Mouse (Mus musculus) hindbrain, embryonic 14.5 days (tissue): ENCODE measurements at regions not wholly inside any gene's neighbourhood (a gene's known extent, or its start where the extent isn't known, plus 50 kb on each side); places are given as distances from the start of the nearest gene placed in this dataset.

Experiments
- ATAC-seq: fragments of 200-750 bp; cut with Nextera tagmentation; 2 replicates; pipeline ENCODE4 v1.8.0; 2017; ENCODE audit warnings: moderate number of reproducible peaks, mild to moderate bottlenecking, moderate TSS enrichment, moderate library complexity; ENCODE audit not compliant: low FRiP score
- DNase-seq: peaks from one replicate; pipeline ENCODE4 v3.0.0-alpha.2; 2015; ENCODE audit warnings: low spot score
- H3K27ac ChIP-seq: fragments of 300-500 bp; sonication (generic); 2 replicates; pipeline ENCODE4 v1.5.1; 2014; ENCODE audit warnings: mild to moderate bottlenecking, moderate library complexity
- H3K27me3 ChIP-seq: fragments of 300-500 bp; sonication (generic); 2 replicates; pipeline ENCODE4 v1.6.1; 2014; ENCODE audit warnings: mild to moderate bottlenecking, low read length, mixed read lengths; ENCODE audit not compliant: control insufficient read depth, insufficient read depth
- H3K36me3 ChIP-seq: fragments of 300-500 bp; sonication (generic); replicated peaks from 2 replicates; pipeline ENCODE4 v1.6.1; 2014; ENCODE audit not compliant: control insufficient read depth, insufficient read depth
- H3K4me1 ChIP-seq: fragments of 300-500 bp; sonication (generic); replicated peaks from 2 replicates; pipeline ENCODE4 v1.6.1; 2014; ENCODE audit warnings: antibody characterized with exemption, low read length, mixed read lengths; ENCODE audit not compliant: control insufficient read depth, insufficient read depth
- H3K4me2 ChIP-seq: fragments of 300-500 bp; sonication (generic); replicated peaks from 2 replicates; pipeline ENCODE4 v1.6.1; 2014; ENCODE audit warnings: mild to moderate bottlenecking, moderate library complexity
- H3K4me3 ChIP-seq: fragments of 300-500 bp; sonication (generic); replicated peaks from 2 replicates; pipeline ENCODE4 v1.5.1; 2014; ENCODE audit warnings: mild to moderate bottlenecking, low read length
- H3K9ac ChIP-seq: fragments of 300-500 bp; sonication (generic); 2 replicates; pipeline ENCODE4 v1.6.1; 2014
- H3K9me3 ChIP-seq: fragments of 300-500 bp; sonication (generic); 2 replicates; pipeline ENCODE4 v1.6.1; 2016; ENCODE audit warnings: low read length; ENCODE audit not compliant: control insufficient read depth
- WGBS: fragments of 180-500 bp; shearing (Covaris S2); extraction: QIAGEN DNeasy Blood & Tissue Kit; methylation state at CpG from one replicate; pipeline ENCODE4 v1.1.7; 2014; 5-methylcytosine and 5-hydroxymethylcytosine counted together

DNA sequence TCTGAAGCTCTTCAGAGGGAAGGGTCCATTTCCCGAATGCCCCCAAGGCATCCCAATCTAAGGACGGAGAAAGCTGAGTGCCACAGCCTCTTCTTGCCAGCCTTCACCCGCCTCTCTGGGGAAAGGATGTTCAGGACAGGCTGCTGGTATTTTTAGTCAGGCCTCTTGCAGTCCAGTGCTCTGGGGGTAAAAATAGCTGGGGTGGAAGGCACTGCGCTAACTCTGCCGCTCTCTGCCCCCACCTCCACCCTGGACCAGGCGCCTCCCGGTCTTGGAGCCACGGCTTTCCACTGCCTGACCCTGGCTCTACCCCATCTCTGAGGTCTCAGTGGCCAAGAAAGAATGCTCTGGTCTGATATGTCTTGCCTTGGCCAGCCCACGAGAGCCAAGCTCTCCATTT, 128.9 kb downstream of the Vegfa start:
- Histone ChIP-seq H3K9me3 (0 out of 2 replicates have a peak, but pooled peaks cover 5% of the 10 kb centered on the region), H3K27me3 (no peaks in the 10 kb centered on the region), H3K4me1 (no peaks in the 10 kb centered on the region), H3K9ac (no peak overlapping the region), H3K4me2 (no peak overlapping the region), H3K27ac (no peak overlapping the region), H3K36me3 (no peaks in the 10 kb centered on the region), H3K4me3 (no peak overlapping the region)
- no peak for ATAC-seq
- no peak for DNase-seq
- WGBS = 95% methylated on average over 9 of the region's 9 CpGs

DNA sequence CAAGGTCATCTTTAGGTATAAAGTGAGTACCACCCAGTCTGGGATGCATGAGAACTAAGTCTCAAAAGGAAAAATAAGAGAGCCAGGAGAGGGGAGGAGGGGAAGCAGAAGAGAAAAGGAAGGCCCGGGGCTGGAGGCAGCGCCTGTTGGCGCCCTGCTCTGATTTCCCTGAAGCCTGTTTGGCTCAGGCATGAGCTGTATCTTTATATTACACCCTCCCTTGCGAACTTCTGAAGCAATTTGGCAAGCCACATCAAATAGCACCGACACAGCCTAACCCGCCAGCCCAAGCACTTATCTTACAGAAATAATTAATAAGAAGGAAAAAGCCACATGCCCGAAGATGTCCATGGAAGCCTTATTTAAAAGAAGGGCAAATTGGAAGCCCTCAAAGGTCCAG, 129.5 kb downstream of the Vegfa start:
- Histone ChIP-seq H3K36me3 (no peaks in the 10 kb centered on the region), H3K9me3 (0 out of 2 replicates have a peak, but pooled peaks cover 5% of the 10 kb centered on the region), H3K27ac (no peak overlapping the region), H3K4me1 (no peaks in the 10 kb centered on the region), H3K4me3 (no peak overlapping the region), H3K27me3 (no peaks in the 10 kb centered on the region), H3K4me2 (no peak overlapping the region), H3K9ac (no peak overlapping the region)
- ATAC-seq (no peak), DNase-seq (no peak)
- 93% methylated on average over 7 of the region's 7 CpGs for WGBS

DNA sequence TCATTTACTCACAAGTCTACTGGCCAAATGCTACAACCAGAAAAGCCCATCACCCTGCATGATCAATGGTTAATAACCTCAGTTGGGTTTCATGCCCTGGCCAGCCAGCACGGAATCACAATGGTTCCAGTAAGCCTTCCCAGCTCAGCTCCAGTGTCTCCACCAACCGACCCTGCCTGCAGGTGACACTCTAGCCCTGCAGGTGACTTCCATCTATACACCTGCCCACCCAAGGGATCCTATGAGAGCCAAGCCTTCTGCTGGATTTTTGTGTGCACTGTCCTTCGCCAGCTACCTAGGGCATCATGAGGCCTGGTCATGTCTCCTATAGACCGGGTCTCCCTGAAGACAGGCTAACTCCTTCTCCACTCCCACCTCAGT, 135.3 kb downstream of the Vegfa start:
- H3K27ac ChIP-seq = peak overlapping the region; percentile 56; the same call in 1 of the 2 replicates
- ATAC-seq (no peak), DNase-seq (no peak)
- H3K4me2 ChIP-seq = no peak overlapping the region
- H3K27me3 ChIP-seq = no peaks in the 10 kb centered on the region
- H3K4me3 ChIP-seq = no peak overlapping the region
- H3K9ac ChIP-seq = no peak overlapping the region
- H3K9me3 ChIP-seq = 0 out of 2 replicates have a peak, but pooled peaks cover 5% of the 10 kb centered on the region
- 56% methylated on average over 4 of the region's 4 CpGs for WGBS
- peaks cover 20% of the 10 kb centered on the region; the same call in 1 of the 2 replicates for H3K4me1 ChIP-seq
- H3K36me3 ChIP-seq = no peaks in the 10 kb centered on the region

DNA sequence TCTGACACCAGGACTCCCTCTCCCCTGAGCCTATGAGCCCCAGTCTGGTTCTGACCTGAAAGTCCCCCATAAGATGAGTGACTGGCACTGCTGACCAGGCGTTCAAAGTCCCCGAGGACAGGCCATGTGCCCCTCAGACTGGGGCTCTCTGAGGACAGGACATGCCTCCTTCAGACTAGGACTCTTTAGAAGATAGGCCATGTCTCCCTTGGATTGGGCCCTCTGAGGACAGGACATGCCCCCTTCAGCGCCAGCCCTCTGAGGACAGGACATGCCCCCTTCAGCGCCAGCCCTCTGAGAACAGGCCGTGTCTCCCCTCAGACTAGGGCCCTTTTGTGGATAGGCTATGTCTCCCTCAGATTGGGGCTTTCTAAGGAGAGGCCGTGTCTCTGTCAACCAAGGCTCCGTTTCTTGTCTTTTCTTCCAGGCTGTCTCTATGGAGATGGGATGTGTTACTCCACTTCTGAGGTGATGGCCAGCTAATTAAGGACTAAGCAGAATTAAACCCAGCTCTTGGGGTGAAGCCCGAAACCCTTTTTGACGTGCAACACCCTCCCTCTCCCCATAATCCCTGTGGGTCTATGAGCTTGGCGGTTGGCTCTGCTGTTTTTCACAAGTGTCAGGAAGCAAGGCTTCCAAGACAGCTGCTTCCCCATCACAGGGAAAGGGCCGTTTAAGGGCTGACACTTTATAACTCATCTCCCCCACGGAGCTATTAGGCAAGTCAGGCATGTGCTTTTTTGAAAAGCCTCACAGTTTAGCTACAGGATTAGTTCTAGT, 135.8 kb downstream of the Vegfa start:
- 47% methylated on average over 12 of the region's 12 CpGs for WGBS
- H3K4me1 ChIP-seq = peaks cover 20% of the 10 kb centered on the region; the same call in 1 of the 2 replicates
- H3K27ac ChIP-seq = no peak overlapping the region
- no peak for DNase-seq
- H3K4me2 ChIP-seq = no peak overlapping the region
- 0 out of 2 replicates have a peak, but pooled peaks cover 5% of the 10 kb centered on the region for H3K9me3 ChIP-seq
- no peak overlapping the region for H3K9ac ChIP-seq
- no peaks in the 10 kb centered on the region for H3K27me3 ChIP-seq
- ATAC-seq = peak; percentile 58; the same call in 1 of the 2 replicates
- H3K36me3 ChIP-seq = no peaks in the 10 kb centered on the region
- no peak overlapping the region for H3K4me3 ChIP-seq

DNA sequence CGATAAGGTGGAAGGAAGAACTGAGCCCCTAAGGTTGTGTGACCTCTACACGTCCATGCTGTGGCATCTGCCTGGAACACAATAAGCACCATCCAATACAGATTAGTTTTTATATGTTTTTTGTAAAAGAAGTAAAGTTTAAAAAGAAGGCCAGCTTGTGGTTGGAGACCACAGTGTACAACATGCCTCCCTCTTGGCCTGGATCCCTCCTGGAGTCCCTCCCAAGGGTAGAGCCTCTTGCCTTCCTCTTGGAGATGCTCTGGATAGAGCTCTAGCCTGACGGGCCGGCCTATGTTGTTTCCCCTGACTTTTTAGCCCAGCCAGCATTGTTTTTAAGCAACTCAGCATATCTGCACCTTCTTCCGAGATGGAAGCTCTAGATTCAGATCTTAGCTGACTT, 138.0 kb downstream of the Vegfa start:
- H3K4me3 ChIP-seq = no peak overlapping the region
- DNase-seq (no peak), ATAC-seq (no peak)
- H3K27me3 ChIP-seq = no peaks in the 10 kb centered on the region
- H3K4me2 ChIP-seq = no peak overlapping the region
- H3K9ac ChIP-seq = no peak overlapping the region
- H3K9me3 ChIP-seq = 0 out of 2 replicates have a peak, but pooled peaks cover under 1% of the 10 kb centered on the region
- 92% methylated on average over 5 of the region's 5 CpGs for WGBS
- H3K36me3 ChIP-seq = no peaks in the 10 kb centered on the region
- H3K4me1 ChIP-seq = peaks cover 20% of the 10 kb centered on the region; the same call in 1 of the 2 replicates
- no peak overlapping the region for H3K27ac ChIP-seq

DNA sequence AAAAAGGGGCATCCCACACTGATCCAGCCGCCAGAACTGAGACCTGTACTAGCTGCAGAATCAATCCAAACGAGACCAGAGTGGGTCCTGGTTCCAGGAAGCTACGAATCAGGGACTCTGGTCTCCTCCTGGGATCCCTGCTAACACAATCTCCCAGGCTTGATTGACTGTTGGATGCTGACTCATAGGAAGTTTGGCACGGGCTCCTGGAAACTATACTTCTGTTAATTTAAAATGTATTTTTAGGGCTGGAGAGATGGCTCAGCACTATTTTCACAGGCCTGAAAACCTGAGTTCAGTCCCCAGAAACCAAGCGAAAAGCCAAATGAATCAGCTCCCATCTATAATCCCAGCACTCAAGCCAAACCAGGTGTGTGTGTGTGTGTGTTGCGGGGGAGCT, 138.5 kb downstream of the Vegfa start:
- DNase-seq (no peak), ATAC-seq (no peak)
- Histone ChIP-seq H3K27me3 (no peaks in the 10 kb centered on the region), H3K4me3 (no peak overlapping the region), H3K4me1 (peaks cover 20% of the 10 kb centered on the region; the same call in 1 of the 2 replicates), H3K9ac (no peak overlapping the region), H3K27ac (no peak overlapping the region), H3K36me3 (no peaks in the 10 kb centered on the region), H3K4me2 (no peak overlapping the region), H3K9me3 (no peaks in the 10 kb centered on the region)
- 76% methylated on average over 6 of the region's 6 CpGs for WGBS

DNA sequence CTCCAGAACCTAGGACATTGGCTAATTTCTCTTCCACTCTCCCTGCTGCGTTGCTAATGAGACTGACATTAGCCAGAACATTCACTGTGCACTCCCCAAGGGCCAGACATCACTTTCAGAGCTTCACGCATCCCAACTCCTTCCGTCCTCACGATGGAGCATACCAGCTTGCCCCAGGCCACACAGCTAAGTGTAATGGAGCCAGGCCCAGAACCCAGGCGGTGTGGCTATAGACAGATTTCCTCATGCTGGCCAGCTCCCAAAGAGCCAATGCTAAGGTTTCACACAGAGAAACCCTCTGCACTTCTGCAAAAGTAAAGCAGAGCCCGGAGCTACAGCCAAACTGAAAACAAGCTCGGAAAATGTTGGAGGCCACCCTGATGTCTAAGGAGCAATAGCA, 139.1 kb downstream of the Vegfa start:
- Histone ChIP-seq H3K9ac (no peak overlapping the region), H3K4me2 (no peak overlapping the region), H3K4me3 (no peak overlapping the region), H3K27me3 (no peaks in the 10 kb centered on the region), H3K27ac (no peak overlapping the region), H3K4me1 (peaks cover 20% of the 10 kb centered on the region; the same call in 1 of the 2 replicates), H3K36me3 (no peaks in the 10 kb centered on the region), H3K9me3 (no peaks in the 10 kb centered on the region)
- 60% methylated on average over 7 of the region's 7 CpGs for WGBS
- ATAC-seq = no peak; the same call in 1 of the 2 replicates
- no peak for DNase-seq

DNA sequence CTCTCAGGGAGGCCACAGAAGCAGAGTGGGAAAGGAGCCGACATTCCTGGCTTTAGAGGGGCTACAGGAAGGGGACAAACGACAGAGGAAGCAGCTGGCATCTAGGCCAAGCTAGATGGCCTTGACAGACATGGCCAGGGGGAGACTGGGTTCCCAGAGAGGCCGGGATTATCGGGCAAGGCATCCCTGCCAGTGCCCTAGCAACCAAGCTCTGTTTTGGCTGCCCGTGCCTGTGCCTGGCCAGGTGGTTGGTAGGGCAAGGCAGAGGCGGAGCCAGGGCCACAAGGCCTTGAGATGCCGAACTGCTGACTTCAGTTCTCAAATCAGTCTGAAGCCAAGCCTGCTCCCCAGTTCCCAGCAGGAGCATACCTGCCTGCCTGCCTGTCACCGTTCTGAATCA, 142.7 kb downstream of the Vegfa start:
- ATAC-seq (no peak), DNase-seq (no peak)
- H3K36me3 ChIP-seq = no peaks in the 10 kb centered on the region
- H3K4me1 ChIP-seq = peaks cover 12% of the 10 kb centered on the region; the same call in 1 of the 2 replicates
- H3K9ac ChIP-seq = no peak overlapping the region
- WGBS = 61% methylated on average over 8 of the region's 8 CpGs
- H3K4me3 ChIP-seq = no peak overlapping the region
- H3K9me3 ChIP-seq = no peaks in the 10 kb centered on the region
- H3K27me3 ChIP-seq = no peaks in the 10 kb centered on the region
- H3K4me2 ChIP-seq = no peak overlapping the region
- no peak overlapping the region for H3K27ac ChIP-seq

DNA sequence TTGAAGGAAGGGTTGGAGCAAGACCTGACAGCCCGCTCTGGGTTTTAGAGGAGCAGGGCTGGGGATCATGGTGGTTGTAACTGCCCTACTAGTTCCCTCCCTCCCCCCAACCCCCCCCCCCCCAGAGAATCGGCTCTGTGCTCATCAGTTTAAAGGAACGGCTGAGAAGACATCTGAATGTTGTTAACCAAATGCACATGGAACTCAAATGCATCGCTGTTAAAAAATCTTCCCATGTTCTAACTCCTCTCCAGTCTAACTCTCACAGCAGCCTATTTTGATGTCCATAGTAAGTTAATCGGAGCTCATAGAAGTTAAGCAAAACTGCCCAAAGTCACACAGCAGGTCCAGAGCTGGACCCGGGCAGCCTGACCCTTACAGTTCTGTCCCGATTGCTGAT, 143.1 kb downstream of the Vegfa start:
- 65% methylated on average over 7 of the region's 7 CpGs for WGBS
- H3K4me2 ChIP-seq = no peak overlapping the region
- no peaks in the 10 kb centered on the region for H3K9me3 ChIP-seq
- no peak for DNase-seq
- no peaks in the 10 kb centered on the region for H3K27me3 ChIP-seq
- no peak overlapping the region for H3K9ac ChIP-seq
- peaks cover 12% of the 10 kb centered on the region; the same call in 1 of the 2 replicates for H3K4me1 ChIP-seq
- no peak for ATAC-seq
- no peaks in the 10 kb centered on the region for H3K36me3 ChIP-seq
- no peak overlapping the region for H3K27ac ChIP-seq
- no peak overlapping the region for H3K4me3 ChIP-seq
